Mouse (Mus musculus) kidney, adult 2 months (tissue): ENCODE data around the gene Clspn. TPM values are rescaled to one million over a fixed set of nuclear protein-coding genes. Genes with fewer than 3 reads are reported as not detected.
"Not testable (repeated sequence)": the region's sequence is repeated elsewhere in the genome, so short reads cannot be mapped to it uniquely, and the experiment has no call there.

Experiments used
- DNase-seq: peaks from one replicate; pipeline ENCODE4 v3.0.0; 2021
- H3K27ac ChIP-seq: fragments of 200-500 bp; 2 replicates; pipeline ENCODE4 v1.5.1; 2012; ENCODE audit warnings: low read depth, low read length, control low read depth, inconsistent platforms; ENCODE audit not compliant: insufficient read depth
- H3K27me3 ChIP-seq: fragments of 200-500 bp; replicated peaks from 2 replicates; pipeline ENCODE4 v1.6.1; 2012; ENCODE audit warnings: mild to moderate bottlenecking, moderate library complexity, low read length, inconsistent platforms; ENCODE audit not compliant: control insufficient read depth, insufficient read depth
- H3K36me3 ChIP-seq: fragments of 200-500 bp; 2 replicates; pipeline ENCODE4 v1.6.1; 2012; ENCODE audit warnings: mild to moderate bottlenecking, moderate library complexity, low read length, inconsistent platforms; ENCODE audit not compliant: control insufficient read depth, insufficient read depth
- H3K4me1 ChIP-seq: fragments of 200-500 bp; 2 replicates; pipeline ENCODE4 v1.6.1; 2011; ENCODE audit warnings: low read length; ENCODE audit not compliant: control insufficient read depth, insufficient read depth
- H3K4me3 ChIP-seq: fragments of 200-500 bp; 2 replicates; pipeline ENCODE4 v1.5.1; 2011; ENCODE audit warnings: mild to moderate bottlenecking, low read depth, low read length, control low read depth; ENCODE audit not compliant: insufficient read depth
- CTCF ChIP-seq: fragments of 200-500 bp; conservative IDR thresholded peaks from 2 replicates; pipeline ENCODE4 v1.5.1; 2011; ENCODE audit warnings: low read depth, mild to moderate bottlenecking, control low read depth, low read length, moderate library complexity, mixed read lengths; ENCODE audit not compliant: insufficient read depth, insufficient read length
- POLR2A ChIP-seq: fragments of 200-500 bp; IDR thresholded peaks from one replicate; pipeline ENCODE4 v1.6.1; 2011; ENCODE audit warnings: low read depth, low read length, control low read depth
- WGBS: fragments of 180-500 bp; shearing (Covaris S2); methylation state at CpG from one replicate; pipeline ENCODE4 v1.1.7; 2018; 5-methylcytosine and 5-hydroxymethylcytosine counted together
- polyA plus RNA-seq: library from polyadenylated mRNA; depleted of rRNA; stranded (reverse); fragments of >200 nt; gene quantifications from 2 replicates; pipeline ENCODE4 v1.2.3, GENCODE M21; 2012

Gene Clspn
- polyA plus RNA-seq, 1 experiment = 0.11 TPM

DNA sequence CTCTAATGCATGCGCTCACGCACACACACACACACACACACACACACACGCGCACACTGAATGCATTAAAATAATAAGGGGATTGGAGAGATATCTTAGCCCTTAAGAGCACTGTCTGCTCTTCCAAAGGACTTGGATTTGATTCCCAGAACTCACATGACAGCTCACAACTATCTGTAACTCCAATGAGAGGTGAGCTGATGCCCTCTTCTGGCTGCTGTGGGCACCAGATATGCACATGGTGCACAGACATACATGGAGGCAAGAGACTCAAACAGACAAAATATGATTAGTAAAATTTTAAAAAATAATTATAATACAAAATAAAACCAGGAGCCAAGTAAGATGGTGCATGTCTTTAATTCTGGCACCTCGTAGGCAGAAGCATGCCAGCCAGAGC, 29.9 kb upstream of the Clspn start:
- TF ChIP-seq POLR2A (no peak), CTCF (0 out of 2 replicates have a peak, but pooled peaks have one; percentile 10)
- H3K4me3 ChIP-seq = no peak overlapping the region
- 96% methylated on average over 5 of the region's 5 CpGs for WGBS
- no peak for DNase-seq
- no peaks in the 10 kb centered on the region for H3K4me1 ChIP-seq
- no peaks in the 10 kb centered on the region for H3K36me3 ChIP-seq
- no peak overlapping the region for H3K27ac ChIP-seq
- no peaks in the 10 kb centered on the region for H3K27me3 ChIP-seq

GRCm38 (mm10) chr4:126532292-126532691, 24.4 kb upstream of the Clspn start:
- Histone ChIP-seq H3K4me1 (peaks cover 4% of the 10 kb centered on the region; the same call in 1 of the 2 replicates), H3K27ac (no peak overlapping the region), H3K36me3 (no peaks in the 10 kb centered on the region), H3K27me3 (no peaks in the 10 kb centered on the region; the same call in 1 of the 2 replicates), H3K4me3 (peak overlapping the region; percentile 63)
- WGBS = 63% methylated on average over 5 of the region's 5 CpGs
- TF ChIP-seq CTCF = no peak
- TF ChIP-seq POLR2A = no peak
- no peak for DNase-seq

GRCm38 (mm10) chr4:126532827-126533728, 23.7 kb upstream of the Clspn start, which contains the start of gene Ago4:
Gene Ago4, minus strand, starts transcription at chr4:126533472.
- WGBS = under 1% methylated on average over 119 of the region's 120 CpGs
- TF ChIP-seq CTCF (no peak), POLR2A (no peak)
- DNase-seq = peak; percentile 65
- Histone ChIP-seq H3K27me3 (no peaks in the 10 kb centered on the region; the same call in 1 of the 2 replicates), H3K36me3 (no peaks in the 10 kb centered on the region), H3K27ac (peak within 1 kb of the TSS; percentile 67; the same call in 1 of the 2 replicates), H3K4me1 (peaks cover 4% of the 10 kb centered on the region; the same call in 1 of the 2 replicates), H3K4me3 (peak within 1 kb of the TSS; percentile 63)

DNA sequence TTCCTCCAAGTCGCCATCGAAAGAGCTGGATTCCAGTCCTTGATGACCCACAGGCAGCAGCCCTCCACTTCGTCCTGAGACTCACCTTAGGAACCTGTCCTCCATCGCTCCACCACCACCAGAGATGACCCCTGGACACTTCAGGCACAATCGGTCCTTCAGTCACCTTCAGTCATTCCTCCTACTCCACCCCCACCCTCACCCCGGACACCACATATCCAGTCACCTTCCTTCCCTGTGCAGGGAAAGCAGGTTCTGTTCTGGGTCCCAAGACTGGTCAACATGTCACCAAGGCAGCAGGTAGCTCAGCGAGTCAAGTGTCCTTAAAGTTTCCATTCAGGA, 23.0 kb upstream of the Clspn start:
- DNase-seq = no peak
- Histone ChIP-seq H3K4me3 (peak overlapping the region; percentile 63), H3K27me3 (no peaks in the 10 kb centered on the region; the same call in 1 of the 2 replicates), H3K27ac (peak overlapping the region; percentile 67; the same call in 1 of the 2 replicates), H3K4me1 (peaks cover 4% of the 10 kb centered on the region; the same call in 1 of the 2 replicates), H3K36me3 (no peaks in the 10 kb centered on the region)
- WGBS = 12% methylated on average over 7 of the region's 7 CpGs
- TF ChIP-seq CTCF = no peak
- no peak for TF ChIP-seq POLR2A

GRCm38 (mm10) chr4:126535631-126536030, 21.1 kb upstream of the Clspn start:
- not testable (repeated sequence) for H3K27ac ChIP-seq, H3K36me3 ChIP-seq, H3K4me3 ChIP-seq, H3K27me3 ChIP-seq, H3K4me1 ChIP-seq, DNase-seq
- WGBS = 94% methylated on average over 7 of the region's 7 CpGs

- Histone ChIP-seq H3K4me1 (peaks cover 4% of the 10 kb centered on the region; the same call in 1 of the 2 replicates), H3K36me3 (no peaks in the 10 kb centered on the region), H3K4me3 (no peak overlapping the region), H3K27ac (no peak overlapping the region), H3K27me3 (no peaks in the 10 kb centered on the region; the same call in 1 of the 2 replicates)
- 59% methylated on average over 5 of the region's 5 CpGs for WGBS
- TF ChIP-seq POLR2A (no peak), CTCF (no peak)
- no peak for DNase-seq
Observed at GRCm38 (mm10) chr4:126536865-126537264, 19.9 kb upstream of the Clspn start.

DNA sequence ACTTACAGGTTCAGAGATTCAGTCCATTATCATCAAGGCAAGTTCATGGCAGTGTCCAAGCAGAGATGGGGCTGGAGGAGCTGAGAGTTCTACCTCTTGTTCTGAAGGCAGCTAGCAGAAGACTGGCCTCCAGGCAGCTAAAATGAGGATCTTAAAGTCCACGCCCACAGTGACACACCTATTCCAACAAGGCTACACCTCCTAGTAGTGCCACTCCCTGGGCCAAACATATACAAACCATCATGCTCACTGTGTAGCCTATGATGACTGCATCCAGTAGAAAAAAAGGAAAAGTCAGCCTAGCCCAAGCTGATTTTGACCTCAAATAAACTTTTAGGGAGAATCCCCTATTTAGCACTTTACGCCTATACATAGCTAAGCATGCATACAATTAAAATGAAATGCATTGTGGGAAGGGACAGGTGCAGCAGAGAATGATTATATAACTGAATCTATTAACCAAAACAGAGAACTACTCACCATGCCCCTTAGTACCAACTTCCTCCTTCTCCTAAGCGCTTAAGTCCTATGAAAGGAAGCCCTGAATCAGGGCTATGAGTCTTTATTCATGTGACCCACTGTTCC, 16.2 kb upstream of the Clspn start:
- no peak for DNase-seq
- Histone ChIP-seq H3K4me3 (no peak overlapping the region), H3K4me1 (no peaks in the 10 kb centered on the region), H3K27me3 (no peaks in the 10 kb centered on the region), H3K36me3 (no peaks in the 10 kb centered on the region), H3K27ac (no peak overlapping the region)
- 84% methylated on average over 3 of the region's 3 CpGs for WGBS
- TF ChIP-seq POLR2A = no peak
- no peak for TF ChIP-seq CTCF
